Mouse (Mus musculus) olfactory bulb, adult 2 months (tissue): ENCODE measurements around the gene Fance. TPM values are rescaled to one million over a fixed set of nuclear protein-coding genes. Genes with fewer than 3 reads are reported as not detected.

Source experiments
- H3K27ac ChIP-seq: fragments of 200-500 bp; 2 replicates; pipeline ENCODE4 v1.5.1; 2012; ENCODE audit warnings: low read depth, low read length; ENCODE audit not compliant: insufficient read depth
- H3K4me1 ChIP-seq: fragments of 200-500 bp; 2 replicates; pipeline ENCODE4 v1.6.1; 2012; ENCODE audit warnings: low read length; ENCODE audit not compliant: control insufficient read depth, insufficient read depth
- H3K4me3 ChIP-seq: fragments of 200-500 bp; 2 replicates; pipeline ENCODE4 v1.5.1; 2012; ENCODE audit warnings: mild to moderate bottlenecking, low read depth, low read length, moderate library complexity; ENCODE audit not compliant: insufficient read depth
- CTCF ChIP-seq: fragments of 200-500 bp; IDR thresholded peaks from 2 replicates; pipeline ENCODE4 v1.5.1; 2012; ENCODE audit warnings: low read depth, mild to moderate bottlenecking, low read length, moderate library complexity; ENCODE audit not compliant: insufficient read depth
- POLR2A ChIP-seq: fragments of 200-500 bp; IDR thresholded peaks from 2 replicates; pipeline ENCODE4 v1.6.1; 2012; ENCODE audit warnings: mild to moderate bottlenecking, low read depth, low read length, moderate library complexity; ENCODE audit not compliant: insufficient read depth
- WGBS: fragments of 180-500 bp; shearing (Covaris S2); methylation state at CpG from one replicate; pipeline ENCODE4 v1.1.7; 2018; 5-methylcytosine and 5-hydroxymethylcytosine counted together
- polyA plus RNA-seq: library from polyadenylated mRNA; stranded (reverse); fragments of >200 nt; gene quantifications from 2 replicates; pipeline ENCODE4 v1.2.4, GENCODE M21; 2012; ENCODE audit warnings: low replicate concordance; ENCODE audit not compliant: missing spikeins, insufficient read depth, insufficient read length

The Fance gene
- polyA plus RNA-seq, 1 experiment: not detected

GRCm38 (mm10) chr17:28332915-28333546 lies 19.7 kb downstream of the Fance start:
- H3K4me3 ChIP-seq: no peak overlapping the region
- WGBS: 77% methylated on average over 31 of the region's 31 CpGs
- peaks cover 21% of the 10 kb centered on the region for H3K4me1 ChIP-seq
- TF ChIP-seq CTCF (no peak), POLR2A (no peak)
- H3K27ac ChIP-seq: no peak overlapping the region

GRCm38 (mm10) chr17:28335267-28335666 lies 21.9 kb downstream of the Fance start:
- 79% methylated on average over 10 of the region's 10 CpGs for WGBS

GRCm38 (mm10) chr17:28337547-28337946 lies 24.2 kb downstream of the Fance start:
- WGBS: 91% methylated on average over 7 of the region's 7 CpGs
- no peak for TF ChIP-seq POLR2A
- TF ChIP-seq CTCF: no peak
- H3K4me1 ChIP-seq: peaks cover 25% of the 10 kb centered on the region
- no peak overlapping the region for H3K27ac ChIP-seq
- H3K4me3 ChIP-seq: no peak overlapping the region

More at GRCm38 (mm10) chr17:28335267-28335666, 21.9 kb downstream of the Fance start:
- Histone ChIP-seq H3K4me1 (peaks cover 14% of the 10 kb centered on the region), H3K27ac (no peak overlapping the region), H3K4me3 (no peak overlapping the region)
- no peak for TF ChIP-seq CTCF
- no peak for TF ChIP-seq POLR2A

GRCm38 (mm10) chr17:28340578-28340977 lies 27.3 kb downstream of the Fance start:
- no peak for TF ChIP-seq POLR2A
- TF ChIP-seq CTCF: no peak
- no peak overlapping the region for H3K27ac ChIP-seq
- no peak overlapping the region for H3K4me3 ChIP-seq
- WGBS: 60% methylated on average over 7 of the region's 7 CpGs
- H3K4me1 ChIP-seq: peaks cover 14% of the 10 kb centered on the region

GRCm38 (mm10) chr17:28341091-28341490 lies 27.8 kb downstream of the Fance start:
- WGBS: 18% methylated on average over 26 of the region's 26 CpGs
- H3K27ac ChIP-seq: no peak overlapping the region
- TF ChIP-seq POLR2A (no peak), CTCF (no peak)
- peaks cover 14% of the 10 kb centered on the region for H3K4me1 ChIP-seq
- H3K4me3 ChIP-seq: no peak overlapping the region

GRCm38 (mm10) chr17:28344050-28344607 lies 30.8 kb downstream of the Fance start:
- H3K4me1 ChIP-seq: peaks cover 11% of the 10 kb centered on the region
- WGBS: 52% methylated on average over 4 of the region's 4 CpGs
- TF ChIP-seq POLR2A (no peak), CTCF (no peak)

GRCm38 (mm10) chr17:28344670-28345069 lies 31.4 kb downstream of the Fance start:
- Histone ChIP-seq H3K27ac (no peak overlapping the region), H3K4me1 (peaks cover 11% of the 10 kb centered on the region), H3K4me3 (no peak overlapping the region)
- 93% methylated on average over 3 of the region's 3 CpGs for WGBS
- TF ChIP-seq CTCF: no peak
- no peak for TF ChIP-seq POLR2A

More at GRCm38 (mm10) chr17:28344050-28344607, 30.8 kb downstream of the Fance start:
- H3K4me3 ChIP-seq: no peak overlapping the region
- no peak overlapping the region for H3K27ac ChIP-seq

- H3K27ac ChIP-seq: no peak overlapping the region
- 42% methylated on average over 8 of the region's 8 CpGs for WGBS
- H3K4me3 ChIP-seq: no peak overlapping the region
- peaks cover 11% of the 10 kb centered on the region for H3K4me1 ChIP-seq
- no peak for TF ChIP-seq POLR2A
- TF ChIP-seq CTCF: no peak
These were observed 32.0 kb downstream of the Fance start for GRCm38 (mm10) chr17:28345271-28345721.

GRCm38 (mm10) chr17:28345882-28346281 lies 32.6 kb downstream of the Fance start:
- WGBS: 46% methylated on average over 10 of the region's 10 CpGs
- Histone ChIP-seq H3K4me1 (peaks cover 8% of the 10 kb centered on the region), H3K4me3 (no peak overlapping the region), H3K27ac (no peak overlapping the region)
- TF ChIP-seq CTCF (no peak), POLR2A (no peak)
